Mouse (Mus musculus): ENCODE data around the gene Tmem136.
"Not testable (repeated sequence)": the region's sequence is repeated elsewhere in the genome, so short reads cannot be mapped to it uniquely, and the experiment has no call there.

The Tmem136 gene

DNA sequence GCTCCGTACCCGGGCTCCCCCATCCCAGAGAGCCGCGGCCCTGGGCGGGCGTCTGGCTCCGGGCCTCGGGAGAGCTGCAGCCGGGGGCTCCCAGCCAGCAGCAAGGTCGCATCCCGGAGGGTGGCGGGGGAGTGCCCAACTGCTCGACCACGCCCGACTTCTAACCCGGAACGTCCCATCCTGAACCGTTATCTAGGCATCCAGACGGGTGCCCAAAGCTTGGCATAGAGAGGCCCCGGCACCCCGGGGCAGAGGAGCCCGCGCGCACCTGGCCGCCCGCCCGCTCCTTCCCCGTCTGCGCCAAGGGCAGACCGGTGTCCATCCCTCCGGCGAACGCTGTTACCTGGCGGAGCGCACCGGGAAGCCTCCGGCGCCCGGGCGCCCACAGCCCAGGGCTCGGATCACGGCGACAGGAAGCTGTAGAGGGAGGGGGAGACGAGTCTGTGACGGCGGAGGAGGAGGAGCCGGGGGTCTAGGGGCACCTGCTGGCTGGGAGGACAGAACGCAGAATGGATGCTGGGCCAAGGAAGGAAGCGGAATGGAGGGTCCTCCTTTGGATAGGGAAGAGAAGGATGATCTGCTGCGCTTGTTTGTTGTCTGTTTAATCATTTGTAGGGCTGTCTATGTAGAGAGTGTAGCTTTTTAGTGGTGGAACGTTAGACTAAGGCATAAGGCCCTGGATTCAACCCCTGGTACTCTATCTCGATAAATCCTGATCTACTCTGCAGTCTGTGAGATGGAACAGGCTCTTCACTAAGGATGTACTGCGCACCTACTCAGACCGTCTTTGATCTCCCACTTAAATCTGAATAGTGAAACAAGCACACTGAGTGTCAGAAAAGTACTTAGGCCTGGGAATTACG, at the start of gene Tmem136:
Gene Tmem136, minus strand, starts transcription at position 437 of the 863 bp plus-strand sequence.
- in situ Hi-C loops (cut with MseI, MboI), result loop anchor here in 1 of 2 experiments (10.0 kb wide), 1 partner anchor 112 kb away; no protein-coding TSS in a partner anchor

DNA sequence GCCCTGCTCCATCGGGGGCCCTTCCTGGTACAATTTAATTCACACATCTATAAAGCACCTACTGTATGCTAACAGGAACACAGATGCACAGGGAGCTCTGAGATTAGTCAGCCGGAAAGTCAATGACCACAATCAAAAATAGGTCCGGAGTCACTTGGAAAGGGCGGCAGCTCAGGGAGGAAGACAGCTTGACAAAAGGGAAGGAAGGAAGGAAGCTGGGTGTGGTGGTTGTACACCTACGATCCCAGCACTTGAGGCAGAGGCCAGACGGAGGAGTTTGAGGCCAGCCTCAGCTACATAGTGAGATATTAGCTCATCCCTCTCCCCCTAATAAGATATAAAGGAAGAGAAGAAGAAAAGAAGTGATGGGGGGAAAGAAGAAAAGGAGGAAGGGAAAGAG, 39.6 kb upstream of the Tmem136 start:
- in situ Hi-C loops (cut with MseI, MboI), result no loop called here

DNA sequence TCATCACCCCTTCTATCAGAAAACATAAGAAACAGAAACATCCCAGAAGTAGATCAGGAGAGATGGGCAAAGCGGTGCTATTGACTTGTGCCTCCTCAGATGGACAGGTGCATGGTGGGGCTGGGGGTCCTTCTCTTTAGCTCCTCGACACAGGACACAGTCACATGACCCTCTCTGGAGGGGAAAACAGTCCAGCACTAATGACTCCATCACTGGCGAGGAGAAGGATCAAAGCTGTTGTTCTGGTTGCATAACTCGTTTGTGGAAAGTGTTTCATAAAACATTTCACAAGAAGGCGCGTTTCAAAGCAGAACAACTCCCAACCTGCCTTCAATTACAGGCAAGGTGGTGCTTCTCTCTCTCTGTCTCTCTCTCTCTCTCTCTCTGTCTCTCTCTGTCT, 35.4 kb upstream of the Tmem136 start:
- in situ Hi-C loops (cut with MseI, MboI), result no loop called here

DNA sequence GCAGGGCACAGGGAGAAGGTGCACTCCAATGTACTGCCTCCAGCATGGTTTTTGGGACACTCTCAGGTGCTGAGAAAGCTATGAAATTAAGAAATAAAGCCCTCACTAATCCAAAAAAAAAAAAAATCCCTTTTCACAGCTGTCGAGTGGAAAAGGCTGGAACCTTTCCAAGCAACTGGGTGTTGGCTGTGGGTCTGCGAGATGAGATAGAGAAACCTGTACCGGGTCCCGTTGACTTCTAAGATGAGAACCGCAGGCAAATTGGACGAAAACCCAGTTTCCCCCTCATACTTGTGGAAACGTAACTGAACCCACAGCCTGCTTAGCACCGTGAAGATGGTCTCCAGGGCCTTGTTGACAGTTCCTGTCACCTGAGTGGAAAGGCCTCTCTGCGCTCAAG, 34.6 kb upstream of the Tmem136 start:
- in situ Hi-C loops (cut with MseI, MboI), result no loop called here

DNA sequence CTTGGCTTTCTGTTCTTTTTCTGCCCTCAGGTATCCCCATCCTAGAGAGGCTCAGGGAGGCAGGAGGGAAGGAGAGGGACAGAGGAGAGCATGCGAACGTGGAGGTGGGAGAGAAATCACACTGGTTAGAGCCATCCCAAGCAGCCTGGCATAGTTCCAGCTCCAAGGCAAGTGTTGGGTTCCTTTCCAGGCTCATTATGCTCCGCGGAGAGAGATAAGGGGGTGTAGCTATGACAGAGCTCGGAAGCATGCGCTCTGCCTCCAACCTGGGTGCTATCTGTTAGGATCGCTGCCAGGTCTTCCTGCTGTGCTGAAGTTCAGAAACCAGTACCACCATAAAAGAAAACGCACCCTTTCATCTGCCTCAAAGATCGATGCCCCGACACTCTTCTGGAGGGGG, 33.7 kb upstream of the Tmem136 start:
- in situ Hi-C loops (cut with MseI, MboI), result no loop called here

DNA sequence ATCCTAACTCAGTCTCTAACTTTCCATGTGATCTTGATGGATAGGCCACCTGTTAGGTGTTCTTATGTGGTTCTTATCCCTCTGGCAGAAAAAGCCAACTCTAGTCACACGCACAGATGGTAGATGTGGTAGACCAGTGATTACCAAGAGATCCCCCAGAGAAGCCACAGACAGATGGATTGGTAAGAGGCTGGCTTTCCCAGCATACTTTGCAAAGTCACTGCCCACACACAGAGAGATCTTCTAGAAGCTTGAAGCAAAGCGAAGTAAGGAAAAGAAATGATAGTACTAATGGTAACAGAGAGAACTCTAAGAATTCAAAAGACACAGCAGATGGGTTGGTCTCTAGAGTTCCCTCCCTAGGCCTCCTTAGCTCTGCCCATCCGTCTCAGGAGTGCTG, 33.1 kb upstream of the Tmem136 start:
- in situ Hi-C loops (cut with MseI, MboI), result loop anchor here (10.0 kb wide), 1 partner anchor 135 kb away; no protein-coding TSS in a partner anchor

DNA sequence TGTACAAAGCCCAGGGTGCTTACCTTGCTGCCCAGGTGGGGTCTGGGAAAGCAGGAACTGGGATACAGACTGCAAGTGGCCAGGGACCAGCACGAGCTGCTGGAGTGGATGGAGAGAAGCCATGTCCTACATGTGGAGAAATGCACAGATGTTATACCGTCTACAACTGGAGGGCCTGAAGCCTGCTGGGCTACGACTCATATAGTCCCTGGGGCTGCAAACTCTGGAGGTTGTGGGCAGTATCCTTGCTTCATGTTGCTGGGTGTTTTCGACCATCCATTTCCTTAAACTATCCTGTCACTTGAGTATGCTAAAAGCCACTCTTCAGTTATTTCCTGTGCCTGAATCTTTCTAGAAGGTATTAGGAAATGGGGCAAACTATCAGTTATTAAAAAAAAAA, 28.8 kb upstream of the Tmem136 start:
- in situ Hi-C loops (cut with MseI, MboI), result loop anchor here (10.0 kb wide), 1 partner anchor 140 kb away; no protein-coding TSS in a partner anchor

DNA sequence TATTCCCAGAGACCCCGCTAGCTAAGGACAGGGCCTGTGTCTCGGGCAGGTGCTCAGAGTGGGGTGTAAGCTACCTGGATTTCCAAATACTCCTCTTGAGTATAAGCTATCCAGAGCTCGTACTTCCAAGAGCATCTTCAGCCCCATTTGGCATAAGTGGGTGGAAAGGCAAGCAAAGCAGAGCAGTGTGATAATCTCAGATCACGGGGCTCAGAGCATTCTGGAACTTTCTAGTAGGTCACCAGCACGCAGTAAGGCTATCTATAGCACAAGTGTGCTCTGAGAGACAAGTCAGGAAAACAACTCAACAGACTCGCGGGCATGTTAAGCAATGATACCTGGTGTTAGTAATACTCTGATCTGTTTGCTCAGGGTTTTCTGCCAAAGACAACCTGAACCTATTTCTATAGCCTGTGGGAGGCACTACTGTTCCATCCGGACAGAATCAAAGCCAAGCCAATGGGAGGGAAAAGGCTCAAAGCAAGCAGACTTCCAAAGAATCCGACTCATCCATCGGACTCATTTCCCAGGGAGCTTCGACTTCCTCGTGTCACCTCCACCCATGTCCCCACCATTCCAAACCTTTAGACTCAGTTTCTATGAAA, 27.9 kb upstream of the Tmem136 start:
- in situ Hi-C loops (cut with MseI, MboI), result loop anchor here (5.0 to 10.0 kb wide), 2 partner anchors 68 to 140 kb away; partner anchors contain the start of gene Pou2f3 (in 2 of the 2)

DNA sequence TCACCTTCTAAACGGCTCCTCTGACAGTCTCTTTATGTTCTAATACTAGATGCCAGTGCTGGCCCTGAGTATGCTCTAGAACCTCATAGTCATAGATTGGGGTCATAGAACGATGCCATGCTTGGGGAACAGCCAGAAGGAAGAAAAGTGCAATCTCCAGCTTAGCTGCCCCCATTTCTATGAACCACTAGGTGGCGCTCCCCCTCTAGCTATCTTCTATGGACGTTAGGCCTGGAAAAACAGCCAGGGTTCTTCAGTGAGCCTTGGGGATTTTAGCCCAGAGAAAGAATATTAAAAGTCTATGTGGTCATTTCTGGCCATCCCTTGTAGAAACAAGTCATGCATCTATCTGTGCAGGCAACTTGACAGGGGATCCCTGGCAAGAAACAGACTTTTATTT, 25.5 kb upstream of the Tmem136 start:
- in situ Hi-C loops (cut with MseI, MboI), result loop anchor here (5.0 to 10.0 kb wide), 2 partner anchors 70 to 143 kb away; partner anchors contain the start of gene Pou2f3 (in 2 of the 2)

DNA sequence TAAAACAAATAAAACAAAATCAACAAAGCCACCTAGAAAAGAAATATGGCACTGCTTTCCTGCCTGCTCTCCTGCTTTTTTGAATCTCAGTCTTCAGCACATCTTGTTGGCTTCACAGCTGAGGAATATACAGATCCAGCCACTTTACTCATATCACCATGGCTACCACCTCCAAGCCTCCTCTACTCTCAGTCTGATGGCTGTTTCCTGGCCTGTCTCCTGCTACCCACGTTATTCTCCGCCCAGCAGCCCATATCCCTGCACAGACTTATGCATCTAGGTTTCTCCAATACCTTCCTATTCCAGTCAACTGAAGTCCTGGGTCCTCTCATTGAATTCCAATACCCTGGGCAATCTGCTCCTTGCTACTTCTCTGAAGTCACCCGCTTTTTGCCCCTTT, 17.2 kb upstream of the Tmem136 start:
- in situ Hi-C loops (cut with MseI, MboI), result no loop called here

DNA sequence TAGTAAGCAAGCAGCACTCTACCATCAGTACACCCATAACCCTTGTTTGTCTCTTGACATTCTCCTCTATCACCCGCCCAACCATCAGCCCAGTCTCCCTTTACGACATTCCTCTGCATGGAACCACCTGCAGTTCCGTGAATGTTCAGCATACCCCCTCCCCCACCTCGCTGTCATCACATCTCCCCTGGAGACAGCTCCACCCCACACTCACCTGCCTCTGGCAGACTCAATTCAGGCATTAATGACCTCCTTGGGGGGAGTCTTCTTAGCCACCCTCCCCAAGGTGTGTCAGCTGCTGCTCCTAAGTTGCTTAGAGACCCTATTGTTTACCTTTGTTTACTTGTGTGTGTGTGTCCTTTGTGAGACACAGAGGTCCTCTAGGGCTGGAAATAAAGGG, 16.0 kb upstream of the Tmem136 start:
- in situ Hi-C loops (cut with MseI, MboI), result no loop called here

DNA sequence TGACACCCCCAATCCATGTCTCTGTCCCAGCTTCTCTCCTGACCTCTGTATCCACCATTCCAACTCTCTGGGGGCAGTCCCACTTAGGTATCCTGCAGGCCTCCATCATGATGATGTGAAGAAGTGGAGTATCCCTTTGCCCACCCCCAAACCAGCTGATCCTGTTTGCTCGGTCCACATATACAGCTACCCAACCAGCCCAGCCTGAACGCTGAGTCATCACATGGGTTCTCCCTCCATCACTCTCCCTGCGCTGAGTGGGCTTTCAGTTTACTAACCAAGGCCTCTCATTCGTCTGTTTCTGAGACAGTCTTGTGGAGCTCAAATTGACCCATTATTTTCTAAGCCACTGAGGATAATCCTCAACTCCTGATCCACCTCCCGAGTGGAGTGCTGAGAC, 15.6 kb upstream of the Tmem136 start:
- in situ Hi-C loops (cut with MseI, MboI), result no loop called here

DNA sequence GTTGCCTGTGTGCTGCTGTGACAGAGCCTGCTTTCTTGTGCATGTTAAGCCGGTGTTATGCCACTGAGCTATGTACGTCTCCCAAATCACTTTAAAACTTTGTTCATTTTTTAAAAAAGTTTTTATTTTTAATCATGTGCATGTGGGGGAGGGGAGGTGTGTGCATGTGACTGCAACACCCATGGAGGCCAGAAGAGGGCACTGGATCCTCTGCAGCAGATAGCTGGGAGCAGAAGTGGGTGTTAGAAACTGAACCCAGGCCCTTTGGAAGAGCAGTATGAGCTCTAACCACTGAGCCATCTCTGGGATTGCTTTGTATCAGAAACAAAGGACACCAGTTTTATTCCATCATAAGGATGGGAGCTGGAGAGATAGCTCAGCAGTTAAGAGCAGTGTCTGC, 14.3 kb upstream of the Tmem136 start:
- in situ Hi-C loops (cut with MseI, MboI), result no loop called here

DNA sequence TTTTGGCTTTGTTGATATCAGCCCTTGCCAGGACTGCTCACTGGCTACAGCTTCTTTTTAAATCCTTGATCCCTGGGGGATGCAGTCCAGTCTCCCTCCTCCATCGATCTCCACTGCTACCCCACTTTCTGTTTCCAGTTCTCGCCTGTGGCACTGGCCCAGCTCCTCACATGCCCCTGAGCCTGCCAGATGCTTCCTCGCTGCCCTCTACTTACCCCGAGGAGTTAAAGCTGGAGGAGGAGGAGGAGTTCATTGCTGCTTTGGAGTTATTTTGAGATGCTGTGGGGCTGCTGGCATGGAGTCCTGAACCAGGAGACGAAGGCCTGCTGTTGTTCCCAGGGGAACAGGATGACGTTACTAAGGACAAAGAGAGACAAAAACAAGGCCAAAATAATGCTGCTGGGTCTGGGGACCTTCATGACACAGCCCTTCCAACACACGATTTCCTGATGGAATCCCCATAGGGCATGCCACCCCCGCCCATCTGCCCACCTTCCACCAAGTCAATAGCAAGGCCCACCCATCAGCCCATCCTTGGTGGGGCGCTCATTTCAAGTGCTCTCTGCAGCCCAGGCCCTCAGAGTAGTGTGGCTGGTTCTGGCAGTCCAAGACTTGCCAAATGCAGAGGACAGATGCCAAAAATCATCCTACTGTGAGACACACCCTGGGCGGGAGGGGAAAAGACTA, 10.9 kb upstream of the Tmem136 start:
- in situ Hi-C loops (cut with MseI, MboI), result no loop called here

DNA sequence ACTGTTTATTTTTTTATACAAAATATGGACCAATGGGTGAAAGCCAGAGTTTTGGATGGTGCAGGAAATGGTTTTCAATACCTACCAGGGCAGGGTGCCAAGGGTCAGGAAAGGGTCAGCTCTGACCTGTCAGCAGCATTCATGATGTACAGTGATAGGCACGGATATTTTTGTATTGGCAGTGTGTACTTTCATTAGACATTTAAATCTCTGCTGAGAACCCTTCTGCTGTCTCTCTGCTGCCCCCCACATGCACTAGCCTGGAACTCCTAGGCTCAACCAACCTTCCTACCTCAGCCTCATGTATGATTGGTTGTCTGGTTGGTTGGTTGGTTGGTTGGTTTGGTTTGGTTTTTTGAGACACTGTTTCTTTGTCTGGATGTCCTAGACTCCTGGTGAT, 6.0 kb upstream of the Tmem136 start:
- in situ Hi-C loops (cut with MseI, MboI), result no loop called here

DNA sequence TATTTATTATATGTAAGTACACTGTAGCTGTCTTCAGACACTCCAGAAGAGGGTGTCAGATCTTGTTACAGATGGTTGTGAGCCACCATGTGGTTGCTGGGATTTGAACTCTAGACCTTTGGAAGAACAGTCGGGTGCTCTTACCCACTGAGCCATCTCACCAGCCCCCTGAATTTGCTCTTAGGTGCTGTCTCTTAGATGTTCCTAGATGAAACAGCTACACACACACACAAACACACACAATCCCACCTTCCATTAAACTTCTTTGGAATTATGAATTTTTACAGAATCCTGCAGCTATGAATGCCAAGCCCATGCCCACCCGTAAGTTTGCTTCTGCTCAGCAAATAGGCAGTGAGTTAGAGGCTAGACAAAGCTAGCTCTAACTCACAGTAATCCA, 5.6 kb upstream of the Tmem136 start:
- in situ Hi-C loops (cut with MseI, MboI), result not testable (repeated sequence)

DNA sequence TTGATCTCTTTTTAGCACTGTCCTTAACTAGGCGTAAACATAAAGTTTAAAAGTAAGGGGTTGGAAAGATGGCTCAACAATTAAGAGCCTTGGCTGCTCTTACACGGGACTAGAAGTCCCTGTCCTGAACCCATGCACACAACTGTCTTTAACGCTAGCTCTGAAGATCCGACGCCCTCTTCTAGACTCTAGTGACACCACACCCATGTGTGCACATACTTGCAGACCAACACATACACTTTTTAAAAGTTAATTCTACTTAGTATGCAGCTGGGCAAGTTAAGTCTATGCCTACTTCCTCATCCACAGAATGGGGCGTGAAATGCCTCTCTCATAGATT, 597 bp upstream of the Tmem136 start:
- in situ Hi-C loops (cut with MseI, MboI), result loop anchor here in 1 of 2 experiments (10.0 kb wide), 1 partner anchor 112 kb away; no protein-coding TSS in a partner anchor

DNA sequence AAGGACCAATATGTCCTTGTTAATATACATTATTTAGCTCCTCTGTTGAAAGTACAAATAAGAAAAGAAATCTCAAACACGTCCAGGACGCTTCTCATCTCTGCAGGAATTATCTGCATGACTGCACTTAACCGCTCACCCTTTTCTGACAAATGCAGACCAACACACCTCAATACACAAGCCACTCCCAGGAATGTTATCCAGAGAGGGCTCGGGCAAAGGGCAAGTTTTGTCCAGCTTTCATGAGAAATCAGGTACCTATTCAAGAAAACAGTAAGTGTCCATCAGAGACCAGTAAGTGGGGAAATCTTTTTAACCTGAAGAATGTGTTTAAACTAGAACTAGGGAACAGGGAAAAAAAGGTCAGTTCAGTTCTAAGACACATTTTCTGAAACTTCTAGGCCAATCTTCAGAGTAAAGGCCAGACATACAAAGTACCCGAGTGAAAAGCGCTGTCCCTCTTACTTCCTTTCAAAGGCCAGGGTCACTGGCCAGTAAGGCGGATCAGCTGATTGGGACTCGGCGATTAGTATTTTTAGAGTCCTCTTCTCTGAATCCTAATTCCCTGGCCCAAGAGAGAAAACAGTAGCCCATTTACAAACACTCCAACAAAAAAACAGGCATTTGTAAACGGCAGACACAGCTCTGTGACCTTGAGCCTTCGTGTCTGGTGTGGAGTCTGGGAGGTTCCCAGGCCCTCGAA, 788 bp downstream of the Tmem136 start:
- in situ Hi-C loops (cut with MseI, MboI), result loop anchor here in 1 of 2 experiments (10.0 kb wide), 1 partner anchor 111 kb away; no protein-coding TSS in a partner anchor

DNA sequence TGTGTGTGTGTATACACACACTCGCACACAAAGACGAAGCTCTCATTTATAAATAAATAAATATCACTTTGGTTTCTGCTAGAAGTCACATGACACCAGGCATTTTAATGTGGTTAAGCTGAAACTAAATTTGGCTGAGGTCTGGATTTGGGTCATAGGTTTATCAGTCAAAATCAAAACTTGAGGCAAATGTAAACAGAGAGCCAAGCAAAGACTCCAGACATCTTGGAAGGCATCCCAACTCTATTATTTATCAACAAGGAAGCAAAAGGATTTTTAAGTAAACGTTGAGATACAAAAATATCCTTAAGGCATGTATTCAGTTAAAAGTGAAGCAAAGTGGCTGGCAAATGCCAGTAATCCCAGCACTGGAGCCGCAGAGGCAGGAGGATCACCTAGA, 1.5 kb downstream of the Tmem136 start:
- in situ Hi-C loops (cut with MseI, MboI), result loop anchor here in 1 of 2 experiments (10.0 kb wide), 1 partner anchor 110 kb away; no protein-coding TSS in a partner anchor

DNA sequence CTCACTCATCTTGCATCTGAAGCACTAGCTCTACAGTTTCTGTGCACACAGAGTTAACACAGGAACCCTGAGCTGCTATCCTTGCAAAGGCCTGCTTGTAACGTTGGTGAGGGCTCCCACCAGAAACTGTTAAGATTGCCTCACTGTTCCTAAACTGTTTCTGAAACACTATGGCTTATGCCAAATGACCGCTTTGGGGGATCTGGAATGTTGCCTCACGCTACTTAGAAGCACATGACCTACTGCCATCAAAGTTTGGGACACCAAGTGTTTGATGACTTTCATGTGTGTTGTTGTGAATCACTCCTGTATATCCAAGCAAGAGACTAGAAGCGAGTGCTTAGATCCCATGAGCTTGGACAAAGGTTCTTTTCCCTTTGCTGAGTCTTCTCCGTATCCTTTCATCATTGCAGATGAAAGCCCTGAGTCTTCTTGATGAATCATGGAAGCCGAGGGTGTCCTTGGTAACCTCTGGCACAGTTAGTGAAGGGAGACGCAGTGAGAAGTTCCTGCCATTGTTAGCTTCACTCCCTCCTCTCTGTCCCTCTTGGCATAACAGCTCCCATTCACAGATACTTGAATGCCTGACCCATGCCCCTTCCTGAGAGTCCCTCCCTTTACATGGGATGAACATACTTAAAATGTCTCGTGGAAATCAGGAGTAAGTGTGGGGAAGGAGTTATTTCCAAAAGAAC, 5.9 kb downstream of the Tmem136 start:
- in situ Hi-C loops (cut with MseI, MboI), result loop anchor here in 1 of 2 experiments (10.0 kb wide), 1 partner anchor 106 kb away; no protein-coding TSS in a partner anchor

DNA sequence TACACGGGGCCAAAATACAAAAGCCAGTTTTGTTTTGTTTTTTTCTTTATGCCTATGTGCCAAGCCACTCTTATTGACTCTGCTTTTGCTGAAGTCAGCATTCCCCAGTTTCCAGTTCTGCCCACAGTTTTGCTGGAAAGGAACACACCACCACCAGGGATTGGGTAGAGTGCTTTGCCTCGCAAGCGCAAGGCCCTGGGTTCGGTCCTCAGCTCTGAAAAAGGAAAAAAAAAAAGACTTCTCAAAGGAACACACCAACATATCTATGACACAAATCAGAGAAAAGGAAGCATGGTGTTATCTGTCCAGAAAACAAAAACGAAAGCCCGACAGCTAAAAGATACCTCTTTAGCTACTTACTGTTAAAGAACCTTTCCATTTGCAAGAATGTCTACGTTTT, 7.2 kb downstream of the Tmem136 start:
- in situ Hi-C loops (cut with MseI, MboI), result loop anchor here in 1 of 2 experiments (10.0 kb wide), 1 partner anchor 104 kb away; no protein-coding TSS in a partner anchor

Data from mouse trophoblast stem cell (cell line).